Mouse (Mus musculus) urinary bladder, postnatal 36 days (tissue): ENCODE data around the gene Prr5.
A peak's percentile ranks its signal among the peaks of the same experiment; 100 is the strongest.

ENCODE experiments used
- DNase-seq, 2 experiments: peaks; one replicate each; pipeline ENCODE4 v3.0.0; 2022; ENCODE audit warnings: low spot score in 2 of 2, mixed read lengths in 1 of 2

Prr5 gene

DNA sequence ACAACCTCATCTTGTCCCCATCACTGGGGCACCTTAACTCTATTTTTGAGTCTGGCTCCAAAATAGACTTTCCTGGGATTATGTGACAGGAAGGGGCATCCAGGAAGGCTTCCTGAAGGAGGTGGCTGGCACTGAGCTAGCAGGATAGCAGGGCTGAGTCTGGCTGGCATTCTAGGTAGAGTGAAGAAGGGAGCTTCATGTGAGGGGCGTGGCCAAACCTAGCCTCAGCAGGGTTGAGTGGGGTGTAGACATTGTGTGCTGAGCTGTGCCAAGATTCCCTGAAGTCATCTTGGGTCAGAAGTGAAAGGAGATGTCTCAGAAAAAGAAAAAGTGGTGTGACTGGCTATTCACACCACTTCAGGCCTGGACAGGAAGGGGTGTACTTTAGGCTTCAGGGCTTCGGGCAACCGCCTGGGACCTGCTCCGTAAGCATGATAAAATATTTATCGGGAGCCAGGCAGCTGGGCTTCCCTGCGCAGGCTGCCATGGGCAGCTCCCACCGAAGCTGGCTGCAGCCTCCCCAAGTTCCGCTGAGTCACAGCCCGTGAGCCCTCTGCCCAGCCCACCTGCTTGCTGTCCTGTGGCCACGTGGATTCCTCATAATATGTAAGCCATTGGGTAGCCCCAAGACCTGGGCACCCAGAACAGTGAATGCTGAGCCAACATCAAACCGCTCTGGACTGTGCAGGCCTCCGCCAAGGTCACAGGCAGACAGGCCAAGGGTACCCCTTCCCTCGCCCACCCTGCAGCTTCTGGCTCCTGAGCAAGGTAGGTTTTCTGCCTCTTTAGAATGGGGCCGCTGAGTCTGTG lies at the start of gene Prr5:
Prr5 (plus strand) TSS at position 683 of the 810 bp plus-strand sequence.
- DNase-seq: no peak

DNA sequence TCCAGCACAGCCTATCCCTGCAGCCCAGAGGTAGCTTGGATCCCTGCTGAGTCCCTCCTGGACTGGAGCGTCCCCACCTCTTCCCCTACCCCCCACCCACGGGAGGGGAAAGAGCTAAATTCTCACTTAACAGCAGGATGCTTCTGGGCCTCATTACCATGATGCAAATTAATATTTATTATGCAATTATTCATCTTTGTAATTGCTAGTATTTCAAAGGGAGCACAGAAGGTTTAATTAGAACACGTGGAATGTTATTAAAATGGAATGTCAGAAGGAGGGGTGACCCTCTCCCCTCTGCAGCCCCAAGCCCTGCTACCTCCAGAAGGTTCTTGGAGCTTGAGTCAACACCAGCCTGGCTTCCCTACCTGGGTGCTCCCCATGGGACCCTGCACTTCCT lies 49.4 kb upstream of the Prr5 start:
- no peak for DNase-seq

DNA sequence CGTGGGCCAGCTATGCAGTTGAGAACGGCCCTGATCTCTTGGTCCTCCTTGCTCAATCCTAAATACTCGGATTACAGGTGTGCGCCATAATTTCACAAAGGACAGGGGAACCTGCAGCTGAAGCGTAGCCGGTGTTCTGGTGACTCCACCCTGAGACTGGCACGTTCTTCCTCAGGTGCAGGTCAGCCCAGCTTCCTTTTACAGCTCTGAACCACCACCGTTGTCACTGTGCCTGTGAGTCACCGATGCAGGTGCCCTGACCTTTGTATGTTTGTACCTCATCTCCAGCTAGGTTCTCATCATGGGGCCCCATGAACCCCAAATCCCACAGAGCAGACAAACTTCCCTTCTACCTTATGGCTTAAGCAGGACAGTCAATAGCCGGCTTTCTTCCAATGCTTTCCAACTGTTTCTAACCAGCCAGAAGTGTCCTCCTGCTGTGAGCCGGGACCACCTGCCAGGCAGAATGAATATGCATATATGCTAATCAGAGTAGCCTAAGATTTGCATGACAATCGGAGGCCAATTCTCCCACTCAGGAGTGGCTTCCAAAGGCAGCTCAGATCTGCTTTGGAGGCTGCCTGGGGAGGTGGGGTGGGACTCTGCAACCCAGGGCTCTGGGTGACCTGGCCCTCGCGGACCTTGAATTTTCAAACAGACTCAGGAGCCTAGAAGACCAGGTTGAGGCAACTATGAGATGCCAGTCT lies 47.5 kb upstream of the Prr5 start:
- no peak for DNase-seq

DNA sequence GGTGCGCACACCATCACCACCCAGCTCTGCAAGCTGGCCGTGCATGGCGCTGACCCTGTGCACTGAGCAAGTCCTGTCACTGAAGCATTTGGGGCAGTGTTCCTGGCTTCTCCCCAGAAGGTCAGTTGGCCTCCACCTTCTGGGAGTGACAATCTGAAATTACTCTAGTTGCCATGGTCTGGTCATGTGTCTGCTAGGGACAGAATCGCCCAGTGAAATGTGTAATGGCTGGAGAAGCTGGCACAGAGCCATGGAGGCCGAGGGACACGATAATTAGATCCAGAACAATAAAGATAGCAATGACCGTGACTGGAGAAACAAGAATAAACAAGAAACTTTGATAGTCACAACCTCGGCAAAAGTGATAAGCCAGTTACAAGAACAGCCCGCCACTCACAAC lies 44.5 kb upstream of the Prr5 start:
- peak in 1 of 2 experiments; percentile 70 for DNase-seq

DNA sequence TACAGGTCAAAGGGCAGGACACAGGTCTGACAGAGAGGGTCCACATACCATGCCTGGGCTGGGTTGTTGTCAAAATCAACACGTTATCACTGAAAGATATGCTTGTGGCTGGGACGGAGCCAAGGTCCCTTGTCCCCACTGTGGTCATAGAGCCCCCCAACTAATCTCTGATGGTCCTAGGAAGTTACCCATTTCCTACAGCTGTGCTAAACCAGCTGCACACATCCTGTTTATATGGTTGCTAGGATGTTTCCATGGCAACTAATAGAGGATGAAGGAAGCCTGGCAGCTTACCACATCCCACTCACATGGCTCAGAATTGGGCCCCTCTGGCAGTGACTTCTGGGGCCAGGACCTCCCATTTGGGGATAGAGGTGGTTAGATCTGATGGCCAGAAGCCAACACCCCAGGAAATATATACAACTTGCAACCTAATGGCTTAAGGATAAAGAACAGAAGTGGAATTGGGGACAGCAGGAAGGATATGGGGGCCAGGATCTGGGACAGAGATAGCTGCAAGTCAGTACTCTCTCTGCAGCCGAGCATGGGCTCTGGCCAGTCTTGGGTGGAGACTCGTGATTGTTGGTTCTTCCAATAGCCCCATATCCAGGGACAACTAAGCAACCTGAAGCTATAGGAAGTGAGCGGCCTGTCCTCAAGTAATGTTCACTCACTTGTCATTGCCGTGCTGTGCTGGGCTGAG lies 43.6 kb upstream of the Prr5 start:
- DNase-seq: no peak

DNA sequence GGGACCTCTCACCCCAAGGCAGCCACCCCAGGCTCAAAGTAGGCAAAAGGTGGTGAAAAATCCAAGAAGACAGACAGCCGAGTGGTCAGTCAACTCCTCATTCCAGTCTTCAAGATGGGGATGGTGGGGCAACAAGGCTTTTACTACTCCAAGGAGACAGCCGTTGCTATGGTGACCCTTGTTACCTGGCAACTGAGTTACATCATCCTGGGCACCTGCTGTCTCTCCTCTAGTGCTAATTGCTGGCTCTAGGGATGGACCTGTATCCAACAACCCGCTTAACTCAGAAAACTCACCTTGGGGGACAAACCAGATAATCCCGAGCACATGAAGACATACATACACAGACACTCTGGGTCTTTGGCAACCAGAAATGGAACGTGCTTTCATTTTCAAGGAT lies 42.1 kb upstream of the Prr5 start:
- no peak for DNase-seq

DNA sequence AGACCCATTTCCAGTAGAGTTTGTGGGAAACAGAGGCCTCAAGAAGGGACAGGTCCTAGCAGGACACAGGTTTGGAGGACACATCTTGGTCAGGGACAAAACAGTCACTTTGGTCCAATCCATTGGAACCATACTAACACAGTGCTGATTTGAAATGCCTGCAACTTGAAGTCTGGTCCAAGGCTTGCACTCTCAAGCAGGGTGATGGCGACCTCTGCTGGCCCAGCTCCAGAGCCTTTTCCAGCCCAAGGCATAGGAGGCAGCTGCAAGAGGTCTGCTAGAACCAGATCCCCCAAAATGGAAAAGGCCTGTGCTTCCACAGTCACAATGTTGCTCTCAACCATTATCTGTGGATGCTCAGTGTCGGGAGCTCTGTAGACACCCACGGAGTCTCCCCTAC lies 39.7 kb upstream of the Prr5 start:
- peak in 1 of 2 experiments; percentile 63 for DNase-seq

DNA sequence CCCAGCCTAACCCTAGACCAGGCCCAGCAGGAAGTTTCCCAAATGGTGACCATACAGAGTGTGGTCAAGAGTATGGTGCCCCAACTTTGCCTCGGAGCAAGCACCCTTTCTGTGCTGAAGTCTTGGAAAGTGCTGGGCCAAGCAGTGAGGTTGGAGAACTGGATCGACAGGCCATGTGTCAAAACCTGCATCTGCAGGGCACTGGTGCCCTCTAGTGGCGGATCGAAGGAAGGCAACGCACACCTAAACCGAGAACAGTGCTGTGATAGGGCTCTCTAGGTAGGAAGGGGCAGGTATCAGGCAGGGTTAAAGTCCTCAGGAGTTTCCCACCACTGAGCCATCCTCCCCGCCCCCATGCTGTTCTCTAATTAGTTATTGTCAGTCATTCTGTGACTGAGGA lies 37.9 kb upstream of the Prr5 start:
- peak; percentile 63 to 75 for DNase-seq

DNA sequence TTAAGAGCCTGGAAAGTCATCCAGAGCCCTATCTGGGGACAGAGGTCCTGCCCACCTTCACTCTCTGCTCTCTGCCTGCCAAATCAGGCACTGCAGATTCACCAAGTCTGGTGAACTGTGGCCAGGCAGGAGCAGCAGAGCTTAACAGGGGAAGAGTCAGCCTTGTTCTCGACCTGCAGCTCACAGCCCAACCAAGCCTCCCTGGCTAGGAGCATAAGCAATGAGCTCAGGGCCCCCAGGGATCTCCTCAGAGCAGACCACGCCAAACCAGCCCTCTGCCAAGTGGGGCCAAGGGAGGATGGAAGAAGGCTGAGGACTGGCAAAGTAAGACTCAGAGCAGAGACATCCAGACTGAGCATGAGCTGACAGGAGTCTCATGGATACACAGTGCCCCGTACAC lies 35.1 kb upstream of the Prr5 start:
- DNase-seq: peak in 1 of 2 experiments; percentile 76

DNA sequence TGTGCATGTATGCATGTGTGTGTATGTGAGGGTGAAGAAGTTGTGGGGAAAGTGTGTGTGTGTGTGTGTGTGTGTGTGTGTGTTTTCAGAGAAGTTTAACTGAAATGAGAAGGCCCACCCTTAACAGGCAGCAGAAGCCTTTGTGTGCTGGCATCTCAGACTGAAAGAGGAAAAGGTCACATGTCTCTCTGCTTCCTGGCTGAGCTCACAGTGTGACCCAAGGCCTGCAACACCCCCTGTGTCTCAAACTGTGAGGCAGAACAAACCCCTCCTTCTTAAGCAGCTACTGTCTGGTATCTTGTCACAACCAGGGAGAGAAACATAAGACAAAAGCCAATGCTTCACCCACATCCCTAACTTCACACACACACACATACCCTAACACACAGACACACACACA lies 31.0 kb upstream of the Prr5 start:
- peak in 1 of 2 experiments; percentile 27 for DNase-seq

DNA sequence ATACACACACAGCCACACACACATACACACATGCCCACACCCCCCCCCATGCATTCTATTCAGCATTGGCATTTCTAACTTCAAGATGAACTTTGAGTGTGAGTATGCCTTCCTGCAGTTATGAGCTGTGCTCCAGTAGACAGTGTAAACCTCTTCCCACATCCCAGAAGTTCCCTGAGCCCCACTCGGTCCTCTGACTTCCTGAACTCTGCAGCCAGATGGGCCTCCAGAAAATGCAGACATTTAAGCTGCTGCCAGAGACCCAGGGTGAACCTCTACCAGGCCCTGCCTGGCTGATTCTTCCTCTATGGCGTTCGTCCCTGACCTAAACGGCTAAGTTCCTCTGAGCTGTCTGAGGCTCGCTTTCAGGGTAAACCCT lies 30.4 kb upstream of the Prr5 start:
- no peak for DNase-seq

DNA sequence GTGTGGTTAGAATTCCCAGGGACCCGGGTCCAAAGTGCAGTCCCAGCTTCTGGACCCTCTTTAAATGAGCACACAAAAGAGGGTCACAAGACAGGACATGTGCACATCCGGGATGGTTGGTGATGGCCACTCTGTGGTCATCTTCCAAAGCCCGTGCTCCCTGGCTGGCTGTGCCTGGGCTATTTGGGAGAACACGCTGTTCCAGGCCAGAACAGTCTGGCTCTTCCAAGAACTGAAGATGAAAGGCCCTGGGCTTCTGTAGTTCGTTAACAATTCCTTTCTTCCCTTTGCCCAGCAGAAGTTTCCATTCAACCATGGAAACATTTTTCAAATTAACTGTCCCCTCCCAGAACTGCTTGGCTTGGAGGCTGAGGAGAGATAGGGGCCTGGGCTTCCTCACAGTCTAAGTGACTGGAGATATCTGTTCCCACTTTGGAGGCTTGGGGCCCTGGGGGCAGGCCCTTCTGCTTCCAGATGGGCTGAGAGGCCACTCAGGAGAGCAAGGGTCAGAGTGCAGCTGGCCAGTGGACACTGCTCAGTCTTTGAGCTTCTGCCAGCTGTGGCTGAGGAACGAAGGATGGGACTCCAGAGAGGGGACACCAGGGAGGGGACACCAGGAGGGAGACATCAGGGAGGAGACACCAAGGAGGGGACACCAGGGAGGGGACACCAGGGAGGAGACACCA lies 29.8 kb upstream of the Prr5 start:
- peak; percentile 40 to 74 for DNase-seq

DNA sequence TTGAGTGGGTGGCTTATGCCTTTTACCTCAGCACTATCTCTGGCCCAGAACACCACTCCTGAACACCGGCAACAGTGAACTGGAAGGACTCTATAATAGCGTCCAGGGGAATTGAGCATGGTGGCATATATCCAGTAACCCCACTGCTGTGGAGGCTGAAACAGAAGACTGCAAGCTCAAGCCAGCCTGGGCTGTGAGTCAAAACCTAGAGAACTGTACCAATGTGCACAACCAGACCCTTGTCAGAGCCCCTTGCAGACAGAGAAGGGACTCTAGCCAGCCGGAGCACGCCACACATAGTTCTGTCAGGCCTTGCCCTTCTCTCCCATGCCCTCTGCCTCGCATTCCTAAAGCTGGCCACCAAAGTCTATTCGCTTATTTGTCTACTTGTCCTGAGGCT lies 28.7 kb upstream of the Prr5 start:
- peak in 1 of 2 experiments; percentile 27 for DNase-seq

DNA sequence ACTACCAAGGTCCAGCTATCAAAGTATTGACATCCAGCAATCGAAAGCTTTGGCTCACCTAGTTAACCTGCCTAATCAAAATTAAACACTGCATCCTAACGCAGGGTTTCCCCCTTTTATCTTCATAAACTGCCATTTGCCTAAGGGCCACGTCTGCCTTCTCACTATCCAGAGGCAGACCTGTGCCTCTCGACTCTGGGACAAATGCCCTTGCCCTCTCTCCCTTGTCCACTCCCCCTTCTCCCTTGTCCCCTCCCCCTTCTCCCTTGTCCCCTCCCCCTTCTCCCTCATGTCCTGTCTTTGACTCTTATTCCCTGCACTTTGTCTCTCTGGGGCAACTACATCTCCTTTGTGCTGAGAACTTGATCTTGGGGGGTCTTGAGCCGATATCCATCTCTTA lies 28.3 kb upstream of the Prr5 start:
- no peak for DNase-seq

DNA sequence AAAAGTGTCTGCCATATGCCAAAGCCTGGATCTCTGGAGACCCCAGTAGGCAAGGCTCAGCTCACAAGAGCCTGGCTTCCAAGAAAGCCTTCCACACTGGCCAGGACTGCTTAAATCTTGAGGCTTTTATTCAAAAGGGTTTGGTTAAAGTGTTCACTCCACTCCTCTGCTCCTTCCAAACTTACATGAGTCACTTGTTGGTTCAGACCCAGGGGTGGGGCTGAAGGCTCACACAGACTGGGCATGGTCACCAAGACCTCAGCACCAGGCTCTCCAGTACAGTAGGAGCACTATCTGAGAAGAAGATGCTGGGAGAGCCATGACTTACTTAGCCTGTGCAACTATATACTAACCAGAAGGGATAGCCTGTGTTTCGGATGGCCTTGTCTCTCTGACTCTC lies 27.5 kb upstream of the Prr5 start:
- peak; percentile 41 to 48 for DNase-seq

DNA sequence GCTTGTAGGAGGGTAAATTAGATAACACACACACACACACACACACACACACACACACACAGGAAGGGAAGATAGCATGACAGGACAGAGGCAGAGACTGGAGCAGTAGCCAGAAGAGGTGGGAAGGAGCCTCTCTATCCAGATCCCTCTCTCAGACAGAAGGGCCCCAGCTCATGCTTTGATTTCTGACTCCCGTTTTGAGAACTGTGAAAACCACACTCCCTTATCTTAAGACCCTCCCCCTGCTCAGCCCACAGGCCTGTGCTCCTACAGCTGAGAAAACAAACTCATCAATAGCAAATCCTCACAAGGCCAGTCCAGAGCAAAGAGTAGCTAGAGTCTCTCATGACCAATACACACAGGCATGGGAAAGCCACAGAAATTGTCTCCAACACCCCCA lies 26.2 kb upstream of the Prr5 start:
- DNase-seq: no peak

DNA sequence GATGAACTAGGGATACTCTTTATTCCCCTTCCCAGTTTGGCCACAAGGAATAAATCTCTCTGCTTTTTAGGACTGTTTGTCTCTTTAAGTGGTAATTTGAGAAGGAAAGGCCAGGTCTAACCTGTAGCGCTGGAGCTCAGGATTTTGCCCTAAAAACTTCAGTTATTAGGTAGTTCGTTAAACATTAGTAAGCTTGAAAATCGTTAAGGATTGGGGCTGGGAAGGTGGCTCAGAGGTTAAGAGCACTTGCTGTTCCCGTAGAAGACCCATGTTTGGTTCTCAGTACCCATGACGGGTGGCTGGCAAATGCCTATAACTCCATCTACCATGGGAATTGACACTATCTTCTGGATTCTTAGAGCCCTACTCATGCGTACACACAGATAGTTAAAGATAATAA lies 17.9 kb upstream of the Prr5 start:
- no peak for DNase-seq

DNA sequence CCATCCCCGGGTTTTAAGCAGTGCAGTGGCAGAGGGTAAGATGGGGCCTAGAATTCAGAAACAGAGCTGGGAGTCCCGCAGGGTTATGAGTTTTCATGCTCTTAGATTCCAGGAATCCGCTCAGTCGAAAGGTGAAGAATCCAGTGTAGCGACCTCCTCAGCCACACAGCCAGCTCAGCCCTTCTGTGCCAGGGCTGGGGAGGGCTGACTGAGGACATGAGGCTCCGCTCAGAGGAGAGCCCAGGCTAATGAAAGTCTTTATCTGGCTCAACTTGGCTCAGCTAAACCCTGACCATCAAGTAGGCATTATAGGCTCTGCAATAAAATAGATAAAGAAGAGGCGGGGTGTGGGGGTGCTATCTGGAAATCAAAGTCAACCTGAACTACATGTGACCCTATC lies 16.3 kb upstream of the Prr5 start:
- DNase-seq: no peak

DNA sequence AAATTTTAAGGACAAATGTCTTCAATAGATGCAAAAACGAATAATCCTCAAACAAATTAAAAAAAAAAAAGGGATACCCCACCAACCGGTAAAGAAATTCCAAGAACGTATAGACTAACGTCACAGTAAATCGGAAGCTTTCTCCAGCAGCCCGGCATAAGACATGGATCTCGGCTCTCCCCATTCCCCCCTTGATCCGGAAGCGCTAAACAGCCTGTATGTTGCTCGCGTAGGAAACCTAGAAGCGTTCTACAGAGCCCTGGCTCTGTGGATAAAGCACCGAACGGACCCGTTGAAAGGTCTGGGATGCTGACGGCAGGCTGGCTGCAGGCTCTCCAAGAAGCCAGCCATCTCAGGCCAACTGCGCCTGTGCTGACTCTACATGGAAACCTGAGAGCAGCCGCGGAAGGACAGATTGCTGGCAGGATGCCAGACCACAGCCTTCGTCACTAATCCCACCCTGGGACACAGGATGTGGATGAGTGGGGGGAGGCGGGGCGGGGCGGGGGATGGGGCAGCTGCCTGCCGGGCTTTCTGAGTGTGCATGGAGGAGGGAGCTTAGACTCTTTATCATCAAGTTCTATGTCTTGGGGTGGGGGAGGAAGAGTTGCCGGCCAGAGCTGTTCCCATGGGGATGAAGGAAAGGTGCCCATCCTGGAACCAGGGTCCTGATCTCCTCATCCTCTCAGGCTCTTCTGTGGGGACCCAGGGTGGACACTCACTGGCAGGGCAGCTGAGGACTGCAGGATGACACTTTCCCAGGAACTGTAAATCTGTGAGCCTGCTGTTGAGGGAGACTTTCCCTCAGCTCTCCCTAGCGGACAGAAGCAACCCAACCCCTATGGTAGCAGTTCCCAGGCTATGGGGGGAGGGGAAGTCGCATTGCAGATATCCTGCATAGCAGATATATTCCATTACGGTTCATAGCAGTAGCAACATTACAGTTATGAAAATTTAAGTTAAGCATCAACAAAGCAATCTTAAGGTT lies 15.1 kb upstream of the Prr5 start:
- DNase-seq: peak; percentile 49 to 66

DNA sequence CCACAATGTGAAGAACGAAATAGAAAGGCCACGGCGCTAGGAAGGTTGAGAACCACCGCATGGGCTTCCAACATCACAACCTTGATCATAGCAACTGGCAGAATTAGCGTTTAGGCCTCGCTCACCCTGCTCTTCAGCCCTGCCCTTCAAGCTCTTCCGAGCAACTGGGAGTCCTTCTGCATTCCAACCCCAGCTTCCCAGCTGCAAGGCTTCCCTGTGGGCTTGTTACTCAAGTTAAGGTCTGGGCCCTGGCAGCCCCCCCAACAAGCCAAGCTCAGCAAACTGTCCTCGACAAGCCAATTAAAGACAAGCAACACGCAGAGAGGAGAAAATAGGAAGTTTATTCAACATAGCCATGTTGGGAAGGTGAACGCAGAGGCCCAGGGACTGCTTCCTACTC lies 14.4 kb upstream of the Prr5 start:
- DNase-seq: no peak

DNA sequence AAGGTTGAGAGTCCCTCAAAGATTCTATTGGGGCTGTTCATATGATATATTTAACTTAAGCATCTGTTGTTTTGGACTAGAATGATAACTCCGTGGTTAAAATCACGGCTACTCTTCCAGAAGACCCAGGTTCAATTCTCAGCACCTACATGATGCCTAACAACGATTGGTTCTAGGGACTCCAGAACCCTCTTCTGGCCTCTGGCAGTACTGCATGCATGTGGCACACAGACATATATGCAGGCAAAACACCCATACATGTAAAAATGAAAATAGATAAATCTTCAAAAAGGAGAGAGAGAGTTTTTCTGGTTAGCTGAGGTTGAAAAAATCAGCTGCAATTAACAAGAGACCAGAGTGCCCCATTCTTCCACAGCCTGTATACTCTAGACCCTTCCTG lies 12.7 kb upstream of the Prr5 start:
- no peak for DNase-seq
